Mouse (Mus musculus) thymus, adult 2 months (tissue): Measurements from ENCODE around the gene Dexi.

Source experiments
- CTCF ChIP-seq: fragments of 200-500 bp; IDR thresholded peaks from 2 replicates; pipeline ENCODE4 v1.5.1; 2012; ENCODE audit warnings: mild to moderate bottlenecking, control low read depth, low read length, moderate library complexity, borderline replicate concordance; ENCODE audit not compliant: control insufficient read depth, poor library complexity, insufficient read depth; ENCODE audit errors: extremely low read depth
- POLR2A ChIP-seq: fragments of 200-500 bp; IDR thresholded peaks from 2 replicates; pipeline ENCODE4 v1.6.1; 2012; ENCODE audit warnings: mild to moderate bottlenecking, low read length, control low read depth, moderate library complexity; ENCODE audit not compliant: control insufficient read depth, poor library complexity, insufficient read depth; ENCODE audit errors: extremely low read depth

- TF ChIP-seq CTCF (no peak), POLR2A (no peak)
Measured at GRCm38 (mm10) chr16:10486993-10487392, 55.9 kb downstream of the Dexi start.
